Mouse (Mus musculus) olfactory bulb, adult 2 months (tissue): ENCODE data around the gene Crtac1. TPM values are rescaled to one million over a fixed set of nuclear protein-coding genes. Genes with fewer than 3 reads are reported as not detected.

ENCODE experiments used
- H3K27ac ChIP-seq: fragments of 200-500 bp; 2 replicates; pipeline ENCODE4 v1.5.1; 2012; ENCODE audit warnings: low read depth, low read length; ENCODE audit not compliant: insufficient read depth
- H3K4me1 ChIP-seq: fragments of 200-500 bp; 2 replicates; pipeline ENCODE4 v1.6.1; 2012; ENCODE audit warnings: low read length; ENCODE audit not compliant: control insufficient read depth, insufficient read depth
- H3K4me3 ChIP-seq: fragments of 200-500 bp; 2 replicates; pipeline ENCODE4 v1.5.1; 2012; ENCODE audit warnings: mild to moderate bottlenecking, low read depth, low read length, moderate library complexity; ENCODE audit not compliant: insufficient read depth
- CTCF ChIP-seq: fragments of 200-500 bp; IDR thresholded peaks from 2 replicates; pipeline ENCODE4 v1.5.1; 2012; ENCODE audit warnings: low read depth, mild to moderate bottlenecking, low read length, moderate library complexity; ENCODE audit not compliant: insufficient read depth
- POLR2A ChIP-seq: fragments of 200-500 bp; IDR thresholded peaks from 2 replicates; pipeline ENCODE4 v1.6.1; 2012; ENCODE audit warnings: mild to moderate bottlenecking, low read depth, low read length, moderate library complexity; ENCODE audit not compliant: insufficient read depth
- WGBS: fragments of 180-500 bp; shearing (Covaris S2); methylation state at CpG from one replicate; pipeline ENCODE4 v1.1.7; 2018; 5-methylcytosine and 5-hydroxymethylcytosine counted together
- polyA plus RNA-seq: library from polyadenylated mRNA; stranded (reverse); fragments of >200 nt; gene quantifications from 2 replicates; pipeline ENCODE4 v1.2.4, GENCODE M21; 2012; ENCODE audit warnings: low replicate concordance; ENCODE audit not compliant: missing spikeins, insufficient read depth, insufficient read length

Crtac1 gene
- polyA plus RNA-seq, 1 experiment = not detected

DNA sequence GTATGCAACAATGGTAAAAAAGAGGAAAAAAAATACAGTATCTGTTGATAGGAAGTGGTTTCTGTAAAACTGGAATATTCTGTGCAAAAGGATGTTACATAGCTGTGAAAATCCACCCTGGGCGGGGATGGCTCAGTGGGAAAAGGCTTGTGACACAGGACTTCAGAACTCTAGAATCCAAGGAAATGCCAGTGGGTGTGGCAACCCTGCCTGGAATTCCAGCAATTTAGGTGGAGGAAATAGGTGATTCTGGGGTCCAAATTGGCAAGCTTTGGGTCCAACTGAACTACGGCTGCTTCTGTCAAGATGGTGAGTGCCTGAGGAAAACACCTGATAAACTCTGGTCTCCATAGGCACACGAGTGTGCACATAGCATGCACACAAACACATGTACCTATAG is 54.4 kb downstream of the Crtac1 start:
- no peak overlapping the region for H3K4me3 ChIP-seq
- WGBS = 89% methylated on average over 3 of the region's 3 CpGs
- no peak for TF ChIP-seq CTCF
- no peak for TF ChIP-seq POLR2A
- peaks cover 35% of the 10 kb centered on the region for H3K4me1 ChIP-seq
- H3K27ac ChIP-seq = no peak overlapping the region

GRCm38 (mm10) chr19:42363551-42363950 is 68.0 kb downstream of the Crtac1 start:
- Histone ChIP-seq H3K4me3 (no peak overlapping the region), H3K4me1 (peaks cover 22% of the 10 kb centered on the region), H3K27ac (no peak overlapping the region)
- WGBS = 58% methylated on average over 4 of the region's 4 CpGs
- TF ChIP-seq CTCF (no peak), POLR2A (no peak)

DNA sequence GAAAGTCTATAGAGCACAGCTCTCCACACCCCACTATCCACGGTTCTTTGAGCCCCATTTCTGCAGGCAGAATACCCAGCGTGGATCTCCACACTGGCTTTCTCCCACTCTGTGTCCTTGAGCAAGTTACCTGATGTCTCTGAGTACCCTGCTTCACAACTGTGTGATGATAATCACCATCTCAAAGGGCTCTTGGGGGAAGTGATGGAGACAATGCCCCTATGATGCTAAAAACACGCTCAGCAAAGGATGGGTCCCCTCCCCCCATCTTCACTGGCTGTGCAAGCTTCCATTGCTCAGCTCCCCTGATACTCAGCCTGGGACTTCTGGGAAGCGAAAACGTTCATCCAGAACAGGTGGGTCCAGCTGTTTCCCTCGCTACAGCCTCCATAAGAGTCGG is 73.2 kb downstream of the Crtac1 start:
- no peak overlapping the region for H3K27ac ChIP-seq
- 67% methylated on average over 7 of the region's 7 CpGs for WGBS
- TF ChIP-seq CTCF = no peak
- no peak for TF ChIP-seq POLR2A
- H3K4me3 ChIP-seq = no peak overlapping the region
- H3K4me1 ChIP-seq = peaks cover 34% of the 10 kb centered on the region

- Histone ChIP-seq H3K4me3 (no peak overlapping the region), H3K4me1 (peaks cover 29% of the 10 kb centered on the region), H3K27ac (no peak overlapping the region)
- no peak for TF ChIP-seq CTCF
- TF ChIP-seq POLR2A = no peak
- 86% methylated on average over 5 of the region's 5 CpGs for WGBS
Observed at GRCm38 (mm10) chr19:42356854-42357253, 74.7 kb downstream of the Crtac1 start.

DNA sequence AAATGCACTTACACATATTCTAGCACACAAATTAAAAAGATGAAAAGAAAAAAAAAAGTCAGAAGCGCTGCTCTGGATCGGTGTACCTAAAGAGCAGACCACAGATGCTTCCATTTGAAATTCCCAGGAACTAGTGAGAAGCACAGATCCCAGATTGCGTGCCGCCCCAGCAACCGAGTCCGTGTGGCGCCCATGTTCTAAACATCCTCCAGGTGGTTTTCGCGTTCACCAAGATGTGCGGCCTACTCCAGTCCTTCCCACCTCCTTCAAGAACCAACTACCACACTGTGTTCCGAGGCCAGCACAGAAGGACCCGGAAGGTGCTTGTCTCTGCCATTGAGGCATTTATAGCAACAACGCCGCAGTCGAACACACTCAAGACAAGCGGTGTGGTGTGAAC is 76.1 kb downstream of the Crtac1 start:
- H3K4me1 ChIP-seq = peaks cover 24% of the 10 kb centered on the region
- TF ChIP-seq POLR2A (no peak), CTCF (no peak)
- WGBS = 93% methylated on average over 16 of the region's 16 CpGs
- H3K4me3 ChIP-seq = no peak overlapping the region
- no peak overlapping the region for H3K27ac ChIP-seq

DNA sequence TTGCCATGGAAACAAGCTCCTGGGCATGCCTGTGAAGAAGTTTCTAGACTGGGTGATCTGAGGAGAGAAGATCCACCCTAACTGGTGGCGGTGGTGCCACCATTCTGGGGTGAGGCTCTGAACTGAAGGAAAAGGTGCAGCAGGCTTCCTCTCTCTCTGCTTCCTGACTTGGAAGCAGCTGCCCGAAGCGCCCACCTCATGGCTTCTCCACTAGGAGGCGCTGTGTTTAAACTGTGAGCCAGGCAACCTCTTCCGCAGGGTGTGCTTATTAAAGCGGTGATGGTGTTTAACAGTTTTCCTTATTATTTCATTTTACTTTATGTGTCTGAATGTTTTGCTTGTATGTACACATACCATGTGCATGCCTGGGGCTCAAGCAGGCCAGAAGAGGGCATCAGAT is 90.4 kb downstream of the Crtac1 start:
- no peak overlapping the region for H3K4me3 ChIP-seq
- WGBS = 62% methylated on average over 6 of the region's 6 CpGs
- TF ChIP-seq CTCF (no peak; the same call in 1 of the 2 replicates), POLR2A (no peak)
- H3K27ac ChIP-seq = no peak overlapping the region
- H3K4me1 ChIP-seq = no peaks in the 10 kb centered on the region

DNA sequence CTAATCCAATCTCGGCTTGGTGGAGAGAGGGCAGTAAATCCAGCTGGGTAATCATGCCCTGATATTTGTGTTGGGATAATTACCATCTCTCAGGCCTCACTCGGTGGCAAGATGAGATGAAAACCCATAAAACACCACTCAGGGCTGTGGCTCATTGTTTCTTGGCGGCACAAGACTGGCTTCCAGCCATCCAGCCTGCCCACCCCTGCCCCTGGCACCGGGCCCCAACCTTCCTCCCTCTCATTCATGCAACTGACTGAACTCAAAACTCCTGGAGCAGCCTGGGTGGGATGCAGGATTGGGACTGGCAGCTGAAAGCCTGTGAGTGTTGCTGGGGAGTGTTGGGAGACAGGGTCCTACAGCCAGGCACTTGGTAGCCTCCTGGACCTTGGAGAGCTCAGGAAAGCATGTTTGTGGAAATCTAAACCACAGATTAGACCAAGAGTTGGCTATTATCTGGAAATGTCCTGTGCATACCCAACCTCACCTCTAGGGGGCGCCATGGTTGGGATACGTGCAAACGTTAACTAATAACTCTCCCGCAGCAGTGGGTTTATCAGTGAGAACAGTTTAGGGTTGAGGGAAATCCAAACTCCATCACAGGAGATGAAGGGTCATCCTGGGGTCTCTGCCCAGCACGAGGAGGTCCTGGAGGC is 99.4 kb downstream of the Crtac1 start:
- TF ChIP-seq CTCF (peak; percentile 30; the same call in 1 of the 2 replicates), POLR2A (no peak)
- no peak overlapping the region for H3K27ac ChIP-seq
- peaks cover 8% of the 10 kb centered on the region for H3K4me1 ChIP-seq
- H3K4me3 ChIP-seq = no peak overlapping the region
- WGBS = 28% methylated on average over 9 of the region's 9 CpGs

- no peak overlapping the region for H3K27ac ChIP-seq
- 76% methylated on average over 7 of the region's 7 CpGs for WGBS
- peaks cover 8% of the 10 kb centered on the region for H3K4me1 ChIP-seq
- H3K4me3 ChIP-seq = no peak overlapping the region
- TF ChIP-seq POLR2A (no peak), CTCF (no peak)
Observed at GRCm38 (mm10) chr19:42331446-42331845, 100.1 kb downstream of the Crtac1 start.

GRCm38 (mm10) chr19:42328160-42328559 is 103.4 kb downstream of the Crtac1 start:
- TF ChIP-seq POLR2A = no peak
- TF ChIP-seq CTCF = no peak
- H3K4me1 ChIP-seq = peaks cover 21% of the 10 kb centered on the region
- no peak overlapping the region for H3K4me3 ChIP-seq
- H3K27ac ChIP-seq = no peak overlapping the region
- WGBS = 86% methylated on average over 9 of the region's 9 CpGs
